Mouse (Mus musculus) forebrain, postnatal 0 days (tissue): ENCODE data around the gene Alkbh1. TPM values are rescaled to one million over a fixed set of nuclear protein-coding genes. Genes with fewer than 3 reads are reported as not detected.
"Not testable (repeated sequence)": the region's sequence is repeated elsewhere in the genome, so short reads cannot be mapped to it uniquely, and the experiment has no call there.

Experiments
- ATAC-seq: fragments of 200-750 bp; cut with Nextera tagmentation; 2 replicates; pipeline ENCODE4 v1.8.0; 2017; ENCODE audit warnings: mild to moderate bottlenecking, moderate library complexity
- DNase-seq: peaks from one replicate; pipeline ENCODE4 v3.0.0-alpha.2; 2015
- H3K27ac ChIP-seq: fragments of 300-500 bp; sonication (generic); 2 replicates; pipeline ENCODE4 v1.5.1; 2014; ENCODE audit warnings: low read depth, mild to moderate bottlenecking, antibody characterized with exemption, low read length, moderate library complexity, mixed read lengths
- H3K27me3 ChIP-seq: fragments of 300-500 bp; sonication (generic); 2 replicates; pipeline ENCODE4 v1.6.1; 2014; ENCODE audit warnings: mild to moderate bottlenecking, low read length, mixed read lengths; ENCODE audit not compliant: insufficient read depth
- H3K36me3 ChIP-seq: fragments of 300-500 bp; sonication (generic); 2 replicates; pipeline ENCODE4 v1.6.1; 2014; ENCODE audit warnings: mild to moderate bottlenecking, moderate library complexity; ENCODE audit not compliant: insufficient read depth
- H3K4me1 ChIP-seq: fragments of 300-500 bp; sonication (generic); 2 replicates; pipeline ENCODE4 v1.6.1; 2014; ENCODE audit warnings: antibody characterized with exemption; ENCODE audit not compliant: insufficient read depth
- H3K4me2 ChIP-seq: fragments of 300-500 bp; sonication (generic); 2 replicates; pipeline ENCODE4 v1.6.1; 2014; ENCODE audit warnings: low read depth, mild to moderate bottlenecking, moderate library complexity
- H3K4me3 ChIP-seq: fragments of 300-500 bp; sonication (generic); 2 replicates; pipeline ENCODE4 v1.5.1; 2014; ENCODE audit warnings: low read depth, low read length, mixed read lengths
- H3K9ac ChIP-seq: fragments of 300-500 bp; sonication (generic); 2 replicates; pipeline ENCODE4 v1.6.1; 2014; ENCODE audit warnings: mild to moderate bottlenecking
- H3K9me3 ChIP-seq: fragments of 300-500 bp; sonication (generic); 2 replicates; pipeline ENCODE4 v1.6.1; 2016; ENCODE audit warnings: low read length
- CTCF ChIP-seq: sonication (generic); IDR thresholded peaks from 2 replicates; pipeline ENCODE4 v1.5.1; 2016; ENCODE audit warnings: antibody characterized with exemption, control low read depth, low read depth
- WGBS: fragments of 180-500 bp; shearing (Covaris S2); extraction: QIAGEN DNeasy Blood & Tissue Kit; methylation state at CpG from one replicate; pipeline ENCODE4 v1.1.7; 2014; 5-methylcytosine and 5-hydroxymethylcytosine counted together
- polyA plus RNA-seq: library from polyadenylated mRNA; unstranded; fragments of >200 nt; fragmentation: Nextera tagmentation; extraction: Ambion mirVana; gene quantifications from 2 replicates; pipeline ENCODE4 v1.2.1, GENCODE M21; 2015
- total RNA-seq: library from RNA; depleted of rRNA; stranded (reverse); fragments of >200 nt; gene quantifications from 2 replicates; pipeline ENCODE4 v1.2.3, GENCODE M21; 2014; rRNA removed

Alkbh1 gene
- total RNA-seq (40.1 and 40.4 TPM in 2 replicates), polyA plus RNA-seq (18.0 and 28.6 TPM in 2 replicates)

DNA sequence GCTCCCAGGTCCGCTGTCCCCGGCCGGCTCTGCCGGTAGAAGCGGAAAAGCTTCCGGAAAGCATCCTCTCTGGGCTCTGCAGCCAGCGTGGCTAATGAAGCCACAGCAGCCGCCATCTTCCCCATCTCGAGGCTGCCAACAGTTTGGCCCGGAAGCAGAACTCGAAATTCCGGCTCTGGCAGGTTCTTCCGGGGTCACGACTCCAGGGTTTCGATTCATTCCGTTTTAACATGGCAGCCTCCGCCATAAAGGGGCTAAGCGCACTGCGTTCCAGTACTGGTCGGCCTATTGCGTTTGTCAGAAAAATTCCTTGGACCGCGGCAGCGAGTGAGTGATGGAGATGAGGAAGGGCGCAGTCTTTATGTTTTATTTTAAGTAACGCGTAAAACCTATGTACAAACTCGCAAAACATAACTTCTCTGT, at the start of gene Alkbh1, which contains the start of gene Slirp:
Gene Alkbh1, minus strand, starts transcription at position 318 of the 423 bp plus-strand sequence.
Gene Slirp, plus strand, starts transcription at position 197 of the 423 bp plus-strand sequence.
- peaks cover 33% of the 10 kb centered on the region for H3K36me3 ChIP-seq
- no peak for TF ChIP-seq CTCF
- no peaks in the 10 kb centered on the region for H3K27me3 ChIP-seq
- H3K9ac ChIP-seq: peak within 1 kb of the TSS; percentile 90
- H3K4me1 ChIP-seq: peaks cover 15% of the 10 kb centered on the region; the same call in 1 of the 2 replicates
- H3K27ac ChIP-seq: peak within 1 kb of the TSS; percentile 88
- H3K9me3 ChIP-seq: no peaks in the 10 kb centered on the region
- under 1% methylated on average over 28 of the region's 28 CpGs for WGBS
- peak; percentile 97 for ATAC-seq
- peak within 1 kb of the TSS; percentile 81 for H3K4me3 ChIP-seq
- peak; percentile 96 for DNase-seq
- H3K4me2 ChIP-seq: peak within 1 kb of the TSS; percentile 65

DNA sequence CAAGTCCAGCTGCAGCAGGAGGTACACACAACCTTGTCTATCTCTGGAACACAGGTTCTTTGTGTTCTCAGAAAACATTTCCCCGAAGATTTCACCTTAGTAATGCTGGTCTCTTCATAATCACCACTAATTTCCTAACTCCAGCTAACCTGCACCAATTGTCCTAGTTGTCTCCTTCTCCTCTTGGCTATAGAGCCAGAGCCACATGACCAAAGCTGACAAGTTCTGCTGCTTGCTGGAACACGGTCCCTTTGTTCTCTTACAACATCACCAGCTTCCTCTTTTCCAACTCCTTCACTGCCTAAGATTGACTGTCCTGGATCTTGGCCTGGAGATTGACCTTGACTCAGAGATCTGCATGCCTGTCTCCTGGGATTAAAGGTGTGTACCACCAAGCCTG, 44.9 kb upstream of the Alkbh1 start:
- H3K4me1 ChIP-seq, H3K9me3 ChIP-seq, H3K36me3 ChIP-seq, H3K9ac ChIP-seq, H3K4me2 ChIP-seq, H3K27me3 ChIP-seq, H3K27ac ChIP-seq, DNase-seq, H3K4me3 ChIP-seq, ATAC-seq: not testable (repeated sequence)
- WGBS: 73% methylated on average over 2 of the region's 2 CpGs

DNA sequence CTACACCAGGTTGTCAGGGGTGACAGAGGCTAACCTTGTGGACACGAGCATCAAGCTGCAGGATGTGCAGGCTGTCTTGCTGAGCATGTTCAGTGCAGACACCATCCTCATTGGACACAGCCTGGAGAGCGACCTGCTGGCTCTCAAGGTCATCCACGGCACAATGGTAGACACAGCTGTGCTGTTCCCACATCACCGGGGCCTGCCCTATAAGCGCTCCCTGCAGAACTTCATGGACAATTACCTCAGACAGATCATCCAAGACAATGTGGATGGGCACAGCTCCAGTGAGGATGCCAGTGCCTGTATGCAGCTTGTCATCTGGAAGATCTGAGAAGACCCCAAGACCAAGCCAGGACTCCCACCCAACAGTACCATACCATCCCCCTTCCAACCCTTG, 38.7 kb upstream of the Alkbh1 start:
- not testable (repeated sequence) for H3K4me1 ChIP-seq, H3K4me3 ChIP-seq, DNase-seq, H3K36me3 ChIP-seq, H3K9me3 ChIP-seq, H3K27ac ChIP-seq, H3K4me2 ChIP-seq, H3K9ac ChIP-seq, ATAC-seq, H3K27me3 ChIP-seq
- WGBS: 90% methylated on average over 5 of the region's 5 CpGs

DNA sequence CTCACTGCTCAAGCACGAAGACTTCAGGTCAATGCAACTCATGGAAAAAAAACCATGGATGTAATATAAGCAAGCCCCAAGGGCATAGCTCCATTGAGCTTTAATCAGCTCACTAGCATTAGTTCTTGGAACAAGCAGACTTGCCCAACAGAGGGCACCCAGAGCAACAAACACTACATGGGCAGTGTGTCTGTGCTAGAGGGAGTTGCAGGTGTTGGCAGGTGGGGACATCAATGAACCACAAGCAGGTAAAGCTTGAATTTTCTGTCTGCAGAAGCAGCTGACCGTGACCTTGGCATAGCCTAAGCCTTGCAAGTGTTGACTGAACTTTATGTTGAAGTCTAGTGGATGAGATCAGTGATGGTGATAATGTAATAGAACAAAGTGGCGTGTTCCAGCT, 30.9 kb upstream of the Alkbh1 start:
- WGBS: 81% methylated on average over 3 of the region's 3 CpGs
- Histone ChIP-seq H3K9me3 (no peaks in the 10 kb centered on the region), H3K4me2 (no peak overlapping the region), H3K9ac (no peak overlapping the region), H3K4me3 (no peak overlapping the region), H3K4me1 (no peaks in the 10 kb centered on the region), H3K36me3 (no peaks in the 10 kb centered on the region), H3K27me3 (no peaks in the 10 kb centered on the region; the same call in 1 of the 2 replicates), H3K27ac (no peak overlapping the region)
- no peak for TF ChIP-seq CTCF
- ATAC-seq (no peak), DNase-seq (no peak)

DNA sequence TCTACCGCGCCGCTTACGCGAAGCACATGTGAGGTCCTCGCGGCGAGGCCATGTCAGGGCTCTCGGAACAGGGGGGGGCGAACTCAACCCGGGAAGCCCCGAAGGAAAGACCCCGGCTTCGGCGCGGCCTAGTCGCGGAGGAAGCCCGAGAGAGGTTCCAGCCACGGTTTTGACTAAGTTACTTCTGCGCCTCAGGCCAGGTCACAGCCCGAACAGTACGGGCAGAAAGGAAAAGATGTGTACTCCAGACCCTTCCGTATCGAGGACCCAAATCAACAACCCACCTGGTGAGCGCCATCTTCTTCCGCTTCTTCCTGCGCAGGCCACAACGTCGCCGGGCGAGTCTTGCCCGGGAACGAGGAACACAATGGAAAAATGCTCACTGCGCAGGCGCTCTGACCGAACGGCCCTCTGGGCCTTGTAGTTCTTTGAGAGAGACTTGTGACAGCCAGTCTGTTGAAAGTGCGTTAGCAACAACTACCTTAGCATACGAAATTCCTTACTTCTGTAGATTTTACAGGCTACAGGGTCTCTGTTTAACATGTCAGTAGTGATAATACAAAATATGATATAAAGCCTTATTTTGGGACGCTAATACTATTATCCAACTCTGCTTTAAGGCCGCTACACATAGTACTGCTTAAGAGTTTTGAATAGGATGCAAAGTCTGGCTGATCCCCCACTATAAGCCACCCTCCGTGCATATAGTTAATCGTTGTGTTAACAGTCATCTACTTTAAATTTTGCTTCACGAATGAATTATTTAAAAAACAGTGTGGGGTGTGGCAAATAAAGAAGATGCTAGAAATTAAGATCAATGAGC, 28.4 kb upstream of the Alkbh1 start, which contains the start of gene Snw1:
Gene Snw1, minus strand, starts transcription at position 311 of the 823 bp plus-strand sequence.
- peak; percentile 99 for ATAC-seq
- 2% methylated on average over 45 of the region's 45 CpGs for WGBS
- 0 out of 2 replicates have a peak, but pooled peaks have one; percentile 17 for TF ChIP-seq CTCF

DNA sequence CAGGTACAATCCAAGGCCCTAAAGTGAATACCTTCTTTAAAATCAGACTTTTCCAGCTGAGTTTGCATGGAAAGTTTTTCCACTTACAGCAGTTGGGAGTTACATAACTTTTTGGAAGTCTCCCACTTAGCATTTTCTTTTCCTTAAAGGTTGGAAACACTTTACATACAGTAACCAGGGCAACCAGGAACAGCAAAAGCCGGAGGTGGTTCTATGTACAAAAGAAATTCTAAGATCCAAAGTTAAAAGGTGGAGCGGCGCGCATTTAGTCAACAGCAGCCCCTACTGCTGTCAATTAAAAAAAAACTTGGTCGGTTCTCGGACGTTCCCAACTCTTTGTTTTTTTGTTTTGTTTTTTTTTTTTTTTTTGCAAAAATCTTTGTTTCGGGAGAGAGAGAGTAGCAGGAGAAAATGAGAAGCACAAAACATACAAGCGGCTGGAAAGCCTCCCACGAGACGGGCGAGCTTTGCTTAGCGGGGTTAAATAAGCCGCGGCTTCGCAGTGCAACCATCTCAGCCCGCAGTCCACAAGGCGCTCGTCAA, 27.7 kb upstream of the Alkbh1 start:
- TF ChIP-seq CTCF: no peak
- Histone ChIP-seq H3K9ac (peak overlapping the region; percentile 98), H3K4me3 (peak overlapping the region; percentile 81), H3K27me3 (no peaks in the 10 kb centered on the region; the same call in 1 of the 2 replicates), H3K36me3 (peaks cover 14% of the 10 kb centered on the region; the same call in 1 of the 2 replicates), H3K4me2 (peak overlapping the region; percentile 57), H3K27ac (peak overlapping the region; percentile 95), H3K9me3 (no peaks in the 10 kb centered on the region), H3K4me1 (no peaks in the 10 kb centered on the region)
- under 1% methylated on average over 19 of the region's 19 CpGs for WGBS
- ATAC-seq (no peak), DNase-seq (no peak)

More for the DNA sequence above, 28.4 kb upstream of the Alkbh1 start, which contains the start of gene Snw1:
- Histone ChIP-seq H3K4me1 (no peaks in the 10 kb centered on the region), H3K4me3 (peak within 1 kb of the TSS; percentile 81), H3K4me2 (peak within 1 kb of the TSS; percentile 57), H3K27ac (peak within 1 kb of the TSS; percentile 95), H3K9me3 (no peaks in the 10 kb centered on the region), H3K9ac (peak within 1 kb of the TSS; percentile 98), H3K27me3 (no peaks in the 10 kb centered on the region; the same call in 1 of the 2 replicates), H3K36me3 (peaks cover 14% of the 10 kb centered on the region; the same call in 1 of the 2 replicates)
- peak; percentile 98 for DNase-seq
